Mouse (Mus musculus) MEL-GATA-1-ER (cell line): ENCODE results near the gene Stx4a.
"Not testable (repeated sequence)": the region's sequence is repeated elsewhere in the genome, so short reads cannot be mapped to it uniquely, and the experiment has no call there.

Source experiments
- DNase-seq: peaks from one replicate; pipeline ENCODE4 v3.0.0-alpha.2; 2012; ENCODE audit warnings: low read depth; ENCODE audit errors: extremely low read depth

The Stx4a gene

GRCm38 (mm10) chr7:127824176-127824871, at the start of gene Stx4a, which contains the start of gene Stx1b:
TSS of gene Stx4a (plus strand) at chr7:127824294.
TSS of gene Stx1b (minus strand) at chr7:127824549.
- no peak for DNase-seq

GRCm38 (mm10) chr7:127775837-127776236, 48.3 kb upstream of the Stx4a start:
- not testable (repeated sequence) for DNase-seq

- peak; percentile 59 for DNase-seq
These were observed 47.7 kb upstream of the Stx4a start, which contains the start of gene Setd1a for GRCm38 (mm10) chr7:127776426-127776825. TSS of gene Setd1a (plus strand) at chr7:127776670.

GRCm38 (mm10) chr7:127776878-127777473, 47.1 kb upstream of the Stx4a start:
- DNase-seq: peak; percentile 90

GRCm38 (mm10) chr7:127777474-127778266, 46.4 kb upstream of the Stx4a start:
- no peak for DNase-seq

GRCm38 (mm10) chr7:127778350-127778749, 45.7 kb upstream of the Stx4a start:
- DNase-seq: no peak

- DNase-seq: no peak
These were observed 38.8 kb upstream of the Stx4a start, which contains the start of gene Gm49388 for GRCm38 (mm10) chr7:127785308-127785707. TSS of gene Gm49388 (plus strand) at chr7:127785608.

- DNase-seq: no peak
These were observed 26.8 kb upstream of the Stx4a start for GRCm38 (mm10) chr7:127797076-127797845.

GRCm38 (mm10) chr7:127798591-127798990, 25.5 kb upstream of the Stx4a start:
- no peak for DNase-seq

GRCm38 (mm10) chr7:127799211-127799610, 24.9 kb upstream of the Stx4a start:
- no peak for DNase-seq

- no peak for DNase-seq
These were observed 24.4 kb upstream of the Stx4a start for GRCm38 (mm10) chr7:127799738-127800137.

GRCm38 (mm10) chr7:127800435-127801009, 23.6 kb upstream of the Stx4a start, which contains the start of gene Hsd3b7:
TSS of gene Hsd3b7 (plus strand) at chr7:127800604.
- DNase-seq: no peak

- no peak for DNase-seq
These were observed 23.0 kb upstream of the Stx4a start for GRCm38 (mm10) chr7:127801010-127801621.

GRCm38 (mm10) chr7:127802313-127802712, 21.8 kb upstream of the Stx4a start:
- DNase-seq: no peak

- no peak for DNase-seq
These were observed 15.3 kb upstream of the Stx4a start for GRCm38 (mm10) chr7:127808821-127809220.

GRCm38 (mm10) chr7:127809846-127810245, 14.2 kb upstream of the Stx4a start:
- DNase-seq: no peak

GRCm38 (mm10) chr7:127810650-127811049, 13.4 kb upstream of the Stx4a start:
- no peak for DNase-seq

- DNase-seq: no peak
These were observed 12.9 kb upstream of the Stx4a start for GRCm38 (mm10) chr7:127811240-127811639.

GRCm38 (mm10) chr7:127812292-127812691, 11.8 kb upstream of the Stx4a start:
- no peak for DNase-seq

- no peak for DNase-seq
These were observed 10.3 kb upstream of the Stx4a start for GRCm38 (mm10) chr7:127813821-127814220.
